ENCODE assay signal across 19 mouse cellular contexts in genomic region chr3:107855368-107855767, GRCm38 (mm10). TPM values are rescaled to one million over a fixed set of nuclear protein-coding genes. Genes with fewer than 3 reads are reported as not detected.
"Had no signal": no experiment of that assay in that cellular context is flagged by ENCODE, and none has a peak within 500 bp of the region (broad histone marks: within the 10 kb centered on the region; RNA-seq: fewer than 3 reads in every experiment).

No protein-coding gene starts in this region.

- H3K36me3 ChIP-seq: liver, embryonic 15.5 days; midbrain, embryonic 15.5 days; neural tube, embryonic 12.5 days had no signal

- H3K9ac ChIP-seq: liver, embryonic 15.5 days; midbrain, embryonic 15.5 days; neural tube, embryonic 12.5 days had no signal

- ATAC-seq: lung, postnatal 0 days; midbrain, embryonic 15.5 days had no signal

- H3K4me2 ChIP-seq: liver, embryonic 11.5 days; liver, embryonic 15.5 days; midbrain, embryonic 15.5 days; neural tube, embryonic 12.5 days had no signal

- H3K27me3 ChIP-seq: liver, embryonic 15.5 days; midbrain, embryonic 15.5 days had no signal

- H3K27ac ChIP-seq: liver, embryonic 15.5 days; midbrain, embryonic 15.5 days; neural tube, embryonic 12.5 days had no signal

- DNase-seq: kidney, adult 11 months; kidney, adult 9 months; kidney, postnatal 14 days; layer of hippocampus, postnatal 36 days; lung, adult 2 months; lung, postnatal 36 days; right cerebral cortex, postnatal 4 days; spleen, adult 18-20 months; thymus, adult 18-20 months; thymus, postnatal 14 days had no signal

- H3K4me3 ChIP-seq: liver, embryonic 15.5 days; midbrain, embryonic 15.5 days; neural tube, embryonic 12.5 days had no signal

- H3K9me3 ChIP-seq: liver, embryonic 15.5 days; midbrain, embryonic 15.5 days; neural tube, embryonic 12.5 days had no signal

RNA-seq across cellular contexts. Expression of gene Eps8l3, which starts 21.7 kb away (rescaled TPM):
- total RNA-seq: layer of hippocampus, postnatal 36 days; left cerebral cortex, adult 8-10 months; left cerebral cortex, postnatal 36 days; monocyte, adult 5-6 weeks; neutrophil, adult 5-6 weeks had no signal
- polyA plus RNA-seq: liver, embryonic 11.5 days; liver, embryonic 15.5 days; lung, adult 2 months; lung, postnatal 0 days; neural tube, embryonic 12.5 days had no signal
